Mouse (Mus musculus) heart, embryonic 11.5 days (tissue): ENCODE data around the gene Cc2d2a. TPM values are rescaled to one million over a fixed set of nuclear protein-coding genes. Genes with fewer than 3 reads are reported as not detected.

ENCODE experiments used
- ATAC-seq: fragments of 200-750 bp; cut with Nextera tagmentation; replicated peaks from 2 replicates; pipeline ENCODE4 v1.8.0; 2017; ENCODE audit warnings: moderate library complexity; ENCODE audit not compliant: insufficient number of reproducible peaks, low FRiP score, low TSS enrichment
- H3K27ac ChIP-seq: fragments of 300-500 bp; sonication (generic); 2 replicates; pipeline ENCODE4 v1.5.1; 2014; ENCODE audit warnings: mild to moderate bottlenecking, low read depth, low read length
- H3K27me3 ChIP-seq: fragments of 300-500 bp; sonication (generic); 2 replicates; pipeline ENCODE4 v1.6.1; 2014; ENCODE audit warnings: mild to moderate bottlenecking, low read length, mixed read lengths; ENCODE audit not compliant: control insufficient read depth, insufficient read depth
- H3K36me3 ChIP-seq: fragments of 300-500 bp; sonication (generic); 2 replicates; pipeline ENCODE4 v1.6.1; 2014; ENCODE audit warnings: mild to moderate bottlenecking, low read length, moderate library complexity, mixed read lengths; ENCODE audit not compliant: control insufficient read depth, insufficient read depth
- H3K4me1 ChIP-seq: fragments of 300-500 bp; sonication (generic); 2 replicates; pipeline ENCODE4 v1.6.1; 2014; ENCODE audit warnings: low read length; ENCODE audit not compliant: control insufficient read depth, insufficient read depth
- H3K4me2 ChIP-seq: fragments of 300-500 bp; sonication (generic); 2 replicates; pipeline ENCODE4 v1.6.1; 2014; ENCODE audit warnings: mild to moderate bottlenecking, moderate library complexity
- H3K4me3 ChIP-seq: fragments of 300-500 bp; sonication (generic); 2 replicates; pipeline ENCODE4 v1.5.1; 2014; ENCODE audit warnings: low read depth, low read length
- H3K9ac ChIP-seq: fragments of 300-500 bp; sonication (generic); 2 replicates; pipeline ENCODE4 v1.6.1; 2014; ENCODE audit warnings: mild to moderate bottlenecking, low read depth, low read length, moderate library complexity
- H3K9me3 ChIP-seq: fragments of 300-500 bp; sonication (generic); replicated peaks from 2 replicates; pipeline ENCODE4 v1.6.1; 2016; ENCODE audit warnings: low read length; ENCODE audit not compliant: control insufficient read depth
- WGBS: fragments of 180-500 bp; shearing (Covaris S2); extraction: QIAGEN DNeasy Blood & Tissue Kit; methylation state at CpG from one replicate; pipeline ENCODE4 v1.1.7; 2014; ENCODE audit not compliant: insufficient replicate concordance; 5-methylcytosine and 5-hydroxymethylcytosine counted together
- polyA plus RNA-seq: library from polyadenylated mRNA; unstranded; fragments of >200 nt; fragmentation: Nextera tagmentation; extraction: Ambion mirVana; gene quantifications from 2 replicates; pipeline ENCODE4 v1.2.1, GENCODE M21; 2014

Gene Cc2d2a
- polyA plus RNA-seq, 1 experiment from 2014 or later: 8.3 TPM

GRCm38 (mm10) chr5:43783996-43784395 lies 121.8 kb downstream of the Cc2d2a start:
- WGBS: 66% methylated on average over 2 of the region's 2 CpGs
- no peak for ATAC-seq

GRCm38 (mm10) chr5:43786607-43787006 lies 124.5 kb downstream of the Cc2d2a start:
- no peaks in the 10 kb centered on the region for H3K36me3 ChIP-seq
- H3K27ac ChIP-seq: no peak overlapping the region
- H3K4me1 ChIP-seq: no peaks in the 10 kb centered on the region
- no peak for ATAC-seq
- H3K4me3 ChIP-seq: no peak overlapping the region
- H3K27me3 ChIP-seq: no peaks in the 10 kb centered on the region
- H3K9ac ChIP-seq: no peak overlapping the region
- no peaks in the 10 kb centered on the region for H3K9me3 ChIP-seq
- no peak overlapping the region for H3K4me2 ChIP-seq
- WGBS: 87% methylated on average over 4 of the region's 4 CpGs

More at GRCm38 (mm10) chr5:43783996-43784395, 121.8 kb downstream of the Cc2d2a start:
- Histone ChIP-seq H3K4me2 (no peak overlapping the region), H3K4me1 (peaks cover 5% of the 10 kb centered on the region), H3K4me3 (no peak overlapping the region), H3K27ac (no peak overlapping the region), H3K36me3 (no peaks in the 10 kb centered on the region), H3K9me3 (no peaks in the 10 kb centered on the region), H3K27me3 (no peaks in the 10 kb centered on the region), H3K9ac (no peak overlapping the region)

DNA sequence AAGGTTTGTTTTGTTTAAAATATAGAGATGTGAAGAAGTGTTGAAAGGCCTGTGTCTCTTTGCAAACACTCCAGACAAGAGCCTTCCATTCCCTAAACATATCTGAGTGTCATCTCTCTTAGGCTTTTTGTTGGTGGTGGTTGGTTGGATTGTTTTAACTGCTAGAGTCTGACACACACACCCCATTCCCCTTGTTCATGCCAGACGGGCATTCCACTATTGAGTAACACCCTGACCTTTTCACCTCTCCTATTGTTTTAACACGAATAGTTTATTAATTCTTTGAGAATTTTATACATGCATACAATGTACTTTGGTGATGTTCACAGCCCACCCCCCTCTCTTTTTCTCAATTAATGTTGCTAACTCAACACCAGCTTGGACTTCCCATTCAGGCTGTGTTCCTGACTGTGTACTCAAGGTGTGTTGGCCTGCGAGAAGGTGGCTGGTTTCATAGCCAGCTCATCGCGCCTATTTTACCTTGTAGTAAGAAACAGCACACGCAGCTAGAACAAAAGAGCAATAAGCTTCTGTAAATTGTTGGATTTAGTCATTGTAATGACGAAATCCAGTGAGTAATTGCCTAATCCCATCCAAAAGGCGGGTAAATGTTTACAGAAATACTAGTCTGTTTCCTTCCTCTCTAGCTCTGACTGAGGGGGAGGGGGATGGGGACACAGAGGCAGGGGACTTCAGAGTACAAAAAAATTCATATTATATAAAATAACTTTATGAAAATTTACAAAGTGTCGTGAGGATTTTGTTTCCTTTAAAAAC lies 126.0 kb downstream of the Cc2d2a start:
- H3K4me1 ChIP-seq: no peaks in the 10 kb centered on the region
- H3K27ac ChIP-seq: no peak overlapping the region
- no peaks in the 10 kb centered on the region for H3K27me3 ChIP-seq
- no peak overlapping the region for H3K4me3 ChIP-seq
- H3K36me3 ChIP-seq: no peaks in the 10 kb centered on the region
- no peak overlapping the region for H3K9ac ChIP-seq
- H3K4me2 ChIP-seq: no peak overlapping the region
- no peaks in the 10 kb centered on the region for H3K9me3 ChIP-seq
- 70% methylated on average over 9 of the region's 9 CpGs for WGBS
- ATAC-seq: no peak

Other genes starting within 250 kb of the Cc2d2a start
- 3.9 and 5.2 TPM in 2 replicates for gene C1qtnf7, start 146.8 kb upstream of the Cc2d2a start, polyA plus RNA-seq
- gene Bst1, start 156.5 kb downstream of the Cc2d2a start, polyA plus RNA-seq: 0.23 TPM in 1 of 2 replicates, not detected in the other
- gene Fbxl5, start 159.3 kb downstream of the Cc2d2a start, polyA plus RNA-seq: 41.8 and 49.0 TPM in 2 replicates
- gene Cd38, start 206.2 kb downstream of the Cc2d2a start, polyA plus RNA-seq: 20.2 and 20.3 TPM in 2 replicates